Mouse (Mus musculus) myocyte (in vitro differentiated cells): ENCODE measurements around the gene Bud31.

Experiments used
- E2F4 ChIP-seq: IDR thresholded peaks from one replicate; pipeline ENCODE4 v1.6.1; 2011; ENCODE audit warnings: mild to moderate bottlenecking, control low read depth, moderate library complexity; ENCODE audit not compliant: insufficient read depth
- MAX ChIP-seq: IDR thresholded peaks from one replicate; pipeline ENCODE4 v1.6.1; 2011; ENCODE audit warnings: low read depth, mild to moderate bottlenecking, control low read depth
- MYOG ChIP-seq, 3 experiments: IDR thresholded peaks; one replicate each; pipeline ENCODE4 v1.6.1; 2011; ENCODE audit warnings: control low read depth in 2 of 3, low read depth in 2 of 3, mild to moderate bottlenecking in 2 of 3; ENCODE audit not compliant: insufficient read length in 2 of 3, control insufficient read depth in 1 of 3, insufficient read depth in 1 of 3
- POLR2A ChIP-seq: IDR thresholded peaks from one replicate; pipeline ENCODE4 v1.6.1; 2011; ENCODE audit warnings: low read depth, mild to moderate bottlenecking, control low read depth, moderate library complexity; ENCODE audit not compliant: insufficient read length
- SRF ChIP-seq: IDR thresholded peaks from one replicate; pipeline ENCODE4 v1.6.1; 2011; ENCODE audit warnings: low read depth; ENCODE audit not compliant: control insufficient read depth, insufficient read length
- TCF12 ChIP-seq: IDR thresholded peaks from one replicate; pipeline ENCODE4 v1.6.1; 2011; ENCODE audit warnings: mild to moderate bottlenecking, control low read depth; ENCODE audit not compliant: poor library complexity, insufficient read depth, severe bottlenecking
- TCF3 ChIP-seq: IDR thresholded peaks from one replicate; pipeline ENCODE4 v1.6.1; 2011; ENCODE audit warnings: low read depth, control low read depth; ENCODE audit not compliant: insufficient read length
- USF1 ChIP-seq: IDR thresholded peaks from one replicate; pipeline ENCODE4 v1.6.1; 2011; ENCODE audit warnings: low read depth, mild to moderate bottlenecking, control low read depth, moderate library complexity

DNA sequence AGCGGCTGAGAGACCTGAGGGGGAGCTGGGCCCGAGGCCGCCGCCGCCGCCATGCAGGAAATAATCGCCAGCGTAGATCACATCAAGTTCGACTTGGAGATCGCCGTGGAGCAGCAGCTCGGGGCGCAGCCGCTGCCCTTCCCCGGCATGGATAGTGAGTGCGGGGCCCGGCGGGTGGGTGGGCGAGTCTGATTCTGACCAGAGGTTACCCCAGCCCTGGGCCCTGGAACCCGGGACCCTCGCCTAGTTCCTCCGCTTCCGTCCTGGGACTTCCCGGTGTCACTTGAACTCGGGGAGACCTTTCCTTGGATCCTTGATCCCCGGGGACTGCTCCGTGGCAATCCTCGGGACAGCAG is 27.1 kb downstream of the Bud31 start:
- TF ChIP-seq POLR2A = no peak
- TF ChIP-seq TCF12 = no peak
- TF ChIP-seq TCF3 = no peak
- no peak for TF ChIP-seq USF1
- no peak for TF ChIP-seq E2F4
- TF ChIP-seq SRF = no peak
- TF ChIP-seq MAX = no peak
- no peak for TF ChIP-seq MYOG (IDR thresholded peaks at IDR 0.05; ENCODE audit: control insufficient read depth in 1 of 3, insufficient read depth in 1 of 3, insufficient read length in 2 of 3, low read depth in 2 of 3)
